Mouse (Mus musculus) spleen, postnatal 14 days (tissue): ENCODE data around the gene Mttp.

Experiments used
- DNase-seq, 2 experiments: peaks; one replicate each; pipeline ENCODE4 v3.0.0; 2021 to 2022; ENCODE audit warnings: low spot score in 2 of 2

Gene Mttp

GRCm38 (mm10) chr3:138083073-138083637, 61.6 kb downstream of the Mttp start:
- no peak for DNase-seq

- no peak for DNase-seq
These were observed 66.1 kb downstream of the Mttp start for GRCm38 (mm10) chr3:138078701-138079100.

- DNase-seq, result no peak
These were observed 67.1 kb downstream of the Mttp start for GRCm38 (mm10) chr3:138077476-138078340.

GRCm38 (mm10) chr3:138075209-138075608, 69.6 kb downstream of the Mttp start:
- DNase-seq, result no peak

GRCm38 (mm10) chr3:138074214-138074613, 70.6 kb downstream of the Mttp start:
- no peak for DNase-seq

GRCm38 (mm10) chr3:138071476-138072073, 73.2 kb downstream of the Mttp start:
- no peak for DNase-seq

- DNase-seq, result no peak
These were observed 73.8 kb downstream of the Mttp start for GRCm38 (mm10) chr3:138071004-138071403.

- no peak for DNase-seq
These were observed 74.8 kb downstream of the Mttp start for GRCm38 (mm10) chr3:138069756-138070511.

- DNase-seq, result no peak
These were observed 76.7 kb downstream of the Mttp start for GRCm38 (mm10) chr3:138068103-138068502.

- DNase-seq, result no peak
These were observed 77.5 kb downstream of the Mttp start, which contains the start of gene Gm5105 for GRCm38 (mm10) chr3:138067288-138067687. Gene Gm5105, minus strand, starts transcription at chr3:138067388.

GRCm38 (mm10) chr3:138066348-138066856, 78.4 kb downstream of the Mttp start:
- no peak for DNase-seq

- no peak for DNase-seq
These were observed 78.8 kb downstream of the Mttp start for GRCm38 (mm10) chr3:138065930-138066329.

GRCm38 (mm10) chr3:138064732-138065645, 79.8 kb downstream of the Mttp start, which contains the start of gene 1110002E22Rik:
Gene 1110002E22Rik, plus strand, starts transcription at chr3:138065052.
- DNase-seq, result no peak

GRCm38 (mm10) chr3:138063731-138064329, 80.9 kb downstream of the Mttp start:
- DNase-seq, result no peak

- DNase-seq, result no peak
These were observed 82.1 kb downstream of the Mttp start for GRCm38 (mm10) chr3:138062673-138063072.

- DNase-seq, result no peak
These were observed 83.4 kb downstream of the Mttp start for GRCm38 (mm10) chr3:138061205-138061911.

- no peak for DNase-seq
These were observed 84.3 kb downstream of the Mttp start for GRCm38 (mm10) chr3:138060429-138060828.

- no peak for DNase-seq
These were observed 86.5 kb downstream of the Mttp start for GRCm38 (mm10) chr3:138058226-138058625.

GRCm38 (mm10) chr3:138056976-138057375, 87.8 kb downstream of the Mttp start:
- DNase-seq, result no peak

- DNase-seq, result no peak
These were observed 90.8 kb downstream of the Mttp start for GRCm38 (mm10) chr3:138053969-138054368.
